Mouse (Mus musculus): ENCODE measurements around the gene Ntf5. TPM values are rescaled to one million over a fixed set of nuclear protein-coding genes. Genes with fewer than 3 reads are reported as not detected.

The Ntf5 gene
- polyA plus RNA-seq (2015; fragmentation: Nextera tagmentation; extraction: Ambion mirVana): 2.0 TPM in 2 replicates

DNA sequence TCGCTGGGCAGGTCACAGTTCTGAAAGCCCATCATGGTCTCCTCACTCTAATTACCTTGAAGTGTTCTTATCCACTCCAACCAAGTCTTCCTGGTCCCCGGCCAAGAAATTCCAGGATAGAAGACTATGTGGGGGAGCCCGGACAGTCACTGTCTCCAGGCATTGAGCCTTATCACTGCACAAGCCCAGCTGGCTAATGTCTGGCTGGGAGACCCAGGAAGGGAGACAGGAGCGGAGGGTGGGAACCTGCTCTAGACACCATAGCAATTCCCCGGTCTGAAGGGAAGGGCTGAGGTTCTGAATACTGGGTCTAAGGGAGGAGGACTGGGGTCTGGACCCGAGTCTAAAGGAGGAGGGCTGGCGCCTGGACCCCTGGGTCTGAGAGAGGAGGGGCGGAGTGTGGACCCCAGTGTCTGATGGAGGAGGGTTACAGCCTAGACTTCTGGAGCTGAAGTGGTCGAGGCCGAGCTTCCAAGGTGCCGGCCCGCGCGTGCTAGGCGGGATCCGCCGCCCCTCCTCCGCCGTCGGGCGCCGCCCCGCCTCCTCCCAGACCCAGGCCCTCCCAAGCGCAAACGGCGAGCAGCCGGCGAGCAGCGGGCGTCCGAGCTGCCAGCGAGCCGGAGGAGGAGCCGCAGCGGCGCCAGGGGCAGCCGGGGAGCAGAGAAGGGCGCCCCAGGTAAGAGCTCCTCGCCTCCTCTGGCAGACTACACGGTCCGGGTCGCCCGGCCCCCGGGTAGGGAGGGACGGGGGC lies at the start of gene Ntf5:
Gene Ntf5, plus strand, starts transcription at position 583 of the 751 bp plus-strand sequence.
- no peak within 1 kb of the TSS for H3K27ac ChIP-seq (ENCODE audit: low read depth, low read length)
- peaks cover 73% of the 10 kb centered on the region for H3K27me3 ChIP-seq (replicated peaks; ENCODE audit: control insufficient read depth, insufficient read depth, low read length)
- H3K9me3 ChIP-seq (ENCODE audit: control insufficient read depth): no peaks in the 10 kb centered on the region
- peak; percentile 20; the same call in 1 of the 2 replicates for ATAC-seq
- peak within 1 kb of the TSS; percentile 34 for H3K9ac ChIP-seq (ENCODE audit: low read depth, low read length)
- H3K4me1 ChIP-seq (replicated peaks; ENCODE audit: control insufficient read depth, insufficient read depth, low read length): peaks cover 14% of the 10 kb centered on the region; the same call in 1 of the 2 replicates
- WGBS: 3% methylated on average over 44 of the region's 45 CpGs
- peak within 1 kb of the TSS; percentile 58 for H3K4me3 ChIP-seq (ENCODE audit: low read depth, low read length)
- H3K36me3 ChIP-seq (ENCODE audit: control insufficient read depth, insufficient read depth): no peaks in the 10 kb centered on the region
- H3K4me2 ChIP-seq (replicated peaks; ENCODE audit: low read depth): peak within 1 kb of the TSS; percentile 94
- TF ChIP-seq CTCF (IDR thresholded peaks at IDR 0.05; ENCODE audit: low read depth): no peak

DNA sequence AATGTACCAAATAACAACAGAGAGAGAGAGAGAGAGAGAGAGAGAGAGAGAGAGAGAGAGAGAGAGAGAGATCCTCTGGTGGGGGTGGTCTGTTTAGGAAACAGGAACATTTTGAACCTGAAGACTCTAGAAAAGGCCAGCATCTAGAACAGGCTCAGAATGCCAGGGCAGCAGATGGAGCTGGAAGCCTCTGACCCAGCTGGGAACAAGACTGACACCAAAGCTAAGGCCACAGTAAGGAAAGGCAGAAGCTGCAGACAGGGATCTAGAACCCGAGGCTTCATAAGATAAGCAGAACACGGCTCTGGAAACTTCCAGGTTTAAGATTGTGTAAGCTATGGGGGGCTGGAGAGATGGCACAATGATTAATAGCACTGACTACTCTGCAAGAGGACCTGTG lies 49.5 kb upstream of the Ntf5 start:
- peaks cover 60% of the 10 kb centered on the region for H3K27me3 ChIP-seq (replicated peaks; ENCODE audit: control insufficient read depth, insufficient read depth, low read length)
- H3K4me2 ChIP-seq (replicated peaks; ENCODE audit: low read depth): no peak overlapping the region
- H3K9ac ChIP-seq (ENCODE audit: low read depth, low read length): no peak overlapping the region
- no peak overlapping the region for H3K27ac ChIP-seq (ENCODE audit: low read depth, low read length)
- no peak for ATAC-seq
- no peaks in the 10 kb centered on the region for H3K4me1 ChIP-seq (replicated peaks; ENCODE audit: control insufficient read depth, insufficient read depth, low read length)
- no peaks in the 10 kb centered on the region for H3K9me3 ChIP-seq (ENCODE audit: control insufficient read depth)
- WGBS: 67% methylated on average over 2 of the region's 2 CpGs
- no peaks in the 10 kb centered on the region for H3K36me3 ChIP-seq (ENCODE audit: control insufficient read depth, insufficient read depth)
- H3K4me3 ChIP-seq (ENCODE audit: low read depth, low read length): no peak overlapping the region
- TF ChIP-seq CTCF (IDR thresholded peaks at IDR 0.05; ENCODE audit: low read depth): no peak

DNA sequence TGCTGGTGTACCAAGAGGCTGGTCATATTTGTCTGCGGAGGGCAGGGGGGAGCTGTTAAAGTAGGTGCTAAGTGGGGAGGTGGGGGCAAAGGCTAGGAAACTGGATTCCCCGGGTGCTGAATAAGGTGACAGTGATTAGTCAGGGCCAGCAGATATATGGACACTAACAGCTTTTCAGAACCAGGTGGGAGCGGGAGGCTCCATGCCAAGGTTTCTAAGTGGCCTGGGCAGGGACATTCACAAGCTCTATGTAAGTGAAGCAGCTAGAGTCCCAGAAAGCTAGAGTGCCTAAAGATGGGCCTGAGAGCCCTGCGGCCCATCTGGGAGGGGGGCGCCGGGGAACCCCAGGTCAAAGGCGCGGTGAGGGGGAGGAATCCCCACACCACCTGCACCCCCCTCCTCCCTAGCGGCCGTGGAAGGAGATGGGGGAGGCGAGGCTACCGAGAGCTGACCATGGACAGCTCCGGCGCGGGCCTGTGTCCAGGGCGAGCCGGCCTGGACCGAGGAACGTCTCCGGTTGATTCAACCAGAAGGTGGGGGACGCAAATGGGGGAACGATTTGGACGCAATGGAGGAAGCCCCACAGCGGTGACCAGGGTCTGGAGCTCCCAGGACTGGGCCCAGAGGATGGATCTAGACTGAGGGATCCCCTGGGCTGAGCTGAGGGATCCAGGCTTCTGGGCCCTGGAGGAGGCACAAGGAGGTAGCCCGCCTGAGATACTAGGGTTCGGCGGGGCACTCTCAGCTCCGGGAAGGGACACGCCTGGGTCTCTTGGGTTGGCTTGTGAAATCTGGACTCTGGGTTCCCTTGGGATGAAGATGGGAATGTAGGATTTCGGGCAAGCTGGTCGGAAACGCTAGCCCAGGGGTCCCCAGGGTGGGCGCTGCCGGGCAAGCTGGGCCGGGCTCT lies 47.5 kb upstream of the Ntf5 start:
- peak overlapping the region; percentile 56 for H3K4me3 ChIP-seq (ENCODE audit: low read depth, low read length)
- H3K4me1 ChIP-seq (replicated peaks; ENCODE audit: control insufficient read depth, insufficient read depth, low read length): peaks cover 4% of the 10 kb centered on the region; the same call in 1 of the 2 replicates
- H3K27me3 ChIP-seq (replicated peaks; ENCODE audit: control insufficient read depth, insufficient read depth, low read length): peaks cover 52% of the 10 kb centered on the region
- H3K4me2 ChIP-seq (replicated peaks; ENCODE audit: low read depth): peak overlapping the region; percentile 99
- H3K9ac ChIP-seq (ENCODE audit: low read depth, low read length): peak overlapping the region; percentile 51; the same call in 1 of the 2 replicates
- H3K9me3 ChIP-seq (ENCODE audit: control insufficient read depth): no peaks in the 10 kb centered on the region
- TF ChIP-seq CTCF (IDR thresholded peaks at IDR 0.05; ENCODE audit: low read depth): peak; percentile 23
- WGBS: 5% methylated on average over 31 of the region's 35 CpGs
- H3K36me3 ChIP-seq (ENCODE audit: control insufficient read depth, insufficient read depth): no peaks in the 10 kb centered on the region
- H3K27ac ChIP-seq (ENCODE audit: low read depth, low read length): no peak overlapping the region
- no peak for ATAC-seq

DNA sequence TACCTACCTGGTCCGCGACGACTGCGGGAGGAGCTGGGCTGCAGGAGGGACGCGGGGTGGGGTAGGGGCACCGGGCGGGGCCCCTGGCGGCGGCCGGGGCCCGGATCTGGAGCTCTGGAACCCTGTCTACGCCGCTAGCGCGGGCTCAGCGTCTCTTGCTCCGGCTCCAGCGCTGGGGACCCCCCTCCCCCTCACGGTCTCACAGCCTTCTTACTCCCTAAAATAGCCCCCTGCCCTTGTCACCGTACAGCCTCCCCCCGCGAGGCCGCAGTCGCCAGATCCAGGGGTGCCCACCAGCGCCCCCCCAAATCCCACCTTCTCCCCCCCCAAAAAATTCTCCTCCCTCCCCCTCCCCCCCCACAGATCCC lies 46.9 kb upstream of the Ntf5 start, which contains the start of gene Ppfia3:
Gene Ppfia3, minus strand, starts transcription at position 368 of the 368 bp plus-strand sequence.
- no peak for ATAC-seq
- H3K36me3 ChIP-seq (ENCODE audit: control insufficient read depth, insufficient read depth): no peaks in the 10 kb centered on the region
- TF ChIP-seq CTCF (IDR thresholded peaks at IDR 0.05; ENCODE audit: low read depth): no peak
- peaks cover 46% of the 10 kb centered on the region for H3K27me3 ChIP-seq (replicated peaks; ENCODE audit: control insufficient read depth, insufficient read depth, low read length)
- H3K9me3 ChIP-seq (ENCODE audit: control insufficient read depth): no peaks in the 10 kb centered on the region
- WGBS: 0% methylated on average over 22 of the region's 26 CpGs
- peak within 1 kb of the TSS; percentile 56 for H3K4me3 ChIP-seq (ENCODE audit: low read depth, low read length)
- peak within 1 kb of the TSS; percentile 51 for H3K9ac ChIP-seq (ENCODE audit: low read depth, low read length)
- H3K27ac ChIP-seq (ENCODE audit: low read depth, low read length): peak within 1 kb of the TSS; percentile 46
- peaks cover 4% of the 10 kb centered on the region; the same call in 1 of the 2 replicates for H3K4me1 ChIP-seq (replicated peaks; ENCODE audit: control insufficient read depth, insufficient read depth, low read length)
- peak within 1 kb of the TSS; percentile 99 for H3K4me2 ChIP-seq (replicated peaks; ENCODE audit: low read depth)

DNA sequence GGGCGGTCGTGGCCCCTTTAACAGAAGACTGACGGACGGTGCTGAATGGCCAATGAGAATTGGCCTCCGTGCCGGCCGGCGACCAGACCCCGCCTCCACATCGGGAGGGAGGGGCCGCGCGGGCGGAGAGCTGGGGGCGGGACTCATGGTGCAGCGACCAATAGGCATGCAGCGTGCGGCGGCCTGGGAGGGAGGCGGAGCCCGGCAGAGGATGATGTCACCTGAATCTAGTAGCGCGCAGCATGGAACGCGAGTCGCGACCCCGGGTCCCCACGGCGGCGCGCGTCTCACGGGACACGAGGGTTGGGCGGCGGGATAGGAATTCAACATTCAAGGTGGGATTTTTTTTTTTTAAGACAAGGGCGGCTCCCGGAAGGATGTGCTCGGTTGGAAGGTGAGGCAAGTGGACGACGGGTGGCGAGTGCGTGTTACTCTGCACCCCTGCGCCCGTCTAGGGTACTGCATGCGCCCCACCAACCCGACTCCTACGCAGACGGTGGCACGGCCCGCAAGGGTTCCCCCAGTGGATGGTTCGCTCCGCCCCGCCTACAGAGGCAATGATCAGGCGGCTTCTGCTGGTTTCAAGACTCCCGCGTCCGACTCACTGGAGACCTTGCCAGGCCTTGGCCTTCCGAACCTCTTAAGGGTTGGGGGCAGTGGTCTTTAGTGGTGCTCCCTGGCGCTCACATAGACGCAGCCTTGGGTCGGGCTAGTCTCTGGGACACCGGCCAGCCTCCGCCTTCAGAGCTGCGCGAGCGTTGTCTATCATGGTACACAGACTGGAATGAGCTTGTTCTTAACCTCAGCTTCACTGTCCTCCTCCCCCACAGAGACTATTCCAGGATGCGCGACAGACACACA lies 46.2 kb upstream of the Ntf5 start:
- peak; percentile 85 for TF ChIP-seq CTCF (IDR thresholded peaks at IDR 0.05; ENCODE audit: low read depth)
- no peaks in the 10 kb centered on the region for H3K36me3 ChIP-seq (ENCODE audit: control insufficient read depth, insufficient read depth)
- H3K4me3 ChIP-seq (ENCODE audit: low read depth, low read length): peak overlapping the region; percentile 56
- peak overlapping the region; percentile 99 for H3K4me2 ChIP-seq (replicated peaks; ENCODE audit: low read depth)
- WGBS: under 1% methylated on average over 69 of the region's 70 CpGs
- H3K27ac ChIP-seq (ENCODE audit: low read depth, low read length): peak overlapping the region; percentile 46
- peak overlapping the region; percentile 34 for H3K9ac ChIP-seq (ENCODE audit: low read depth, low read length)
- peaks cover 4% of the 10 kb centered on the region; the same call in 1 of the 2 replicates for H3K4me1 ChIP-seq (replicated peaks; ENCODE audit: control insufficient read depth, insufficient read depth, low read length)
- peak; percentile 86 for ATAC-seq
- H3K27me3 ChIP-seq (replicated peaks; ENCODE audit: control insufficient read depth, insufficient read depth, low read length): peaks cover 40% of the 10 kb centered on the region
- no peaks in the 10 kb centered on the region for H3K9me3 ChIP-seq (ENCODE audit: control insufficient read depth)
